Mouse (Mus musculus) embryonic facial prominence, embryonic 13.5 days (tissue): ENCODE measurements at regions not wholly inside any gene's neighbourhood (a gene's known extent, or its start where the extent isn't known, plus 50 kb on each side); places are given as distances from the start of the nearest gene placed in this dataset.

Source experiments
- ATAC-seq: fragments of 200-750 bp; cut with Nextera tagmentation; 2 replicates; pipeline ENCODE4 v1.8.0; 2017; ENCODE audit warnings: low read depth; ENCODE audit not compliant: insufficient number of reproducible peaks, insufficient read depth, low FRiP score, low TSS enrichment
- H3K27ac ChIP-seq: fragments of 300-500 bp; sonication (generic); 2 replicates; pipeline ENCODE4 v1.5.1; 2015; ENCODE audit warnings: moderate library complexity, mild to moderate bottlenecking, inconsistent platforms
- H3K27me3 ChIP-seq: fragments of 300-500 bp; sonication (generic); 2 replicates; pipeline ENCODE4 v1.6.1; 2015; ENCODE audit warnings: mild to moderate bottlenecking, inconsistent platforms
- H3K36me3 ChIP-seq: fragments of 300-500 bp; sonication (generic); 2 replicates; pipeline ENCODE4 v1.6.1; 2015; ENCODE audit warnings: mild to moderate bottlenecking, inconsistent platforms
- H3K4me1 ChIP-seq: fragments of 300-500 bp; sonication (generic); 2 replicates; pipeline ENCODE4 v1.6.1; 2015; ENCODE audit warnings: inconsistent platforms
- H3K4me2 ChIP-seq: fragments of 300-500 bp; sonication (generic); 2 replicates; pipeline ENCODE4 v1.6.1; 2015; ENCODE audit warnings: moderate library complexity, mild to moderate bottlenecking, inconsistent platforms
- H3K4me3 ChIP-seq: fragments of 300-500 bp; sonication (generic); 2 replicates; pipeline ENCODE4 v1.5.1; 2015; ENCODE audit warnings: mild to moderate bottlenecking, inconsistent platforms
- H3K9ac ChIP-seq: fragments of 300-500 bp; sonication (generic); 2 replicates; pipeline ENCODE4 v1.6.1; 2015; ENCODE audit warnings: mild to moderate bottlenecking, inconsistent platforms
- H3K9me3 ChIP-seq: fragments of 300-500 bp; sonication (generic); 2 replicates; pipeline ENCODE4 v1.6.1; 2016; ENCODE audit warnings: inconsistent platforms
- WGBS: fragments of 180-500 bp; shearing (Covaris S2); methylation state at CpG from one replicate; pipeline ENCODE4 v1.1.7; 2015; ENCODE audit warnings: mixed read lengths; 5-methylcytosine and 5-hydroxymethylcytosine counted together

- H3K4me3 ChIP-seq = peak overlapping the region; percentile 36
- 2% methylated on average over 21 of the region's 22 CpGs for WGBS
- peaks cover 11% of the 10 kb centered on the region for H3K4me1 ChIP-seq
- H3K9ac ChIP-seq = peak overlapping the region; percentile 59
- no peaks in the 10 kb centered on the region for H3K9me3 ChIP-seq
- H3K36me3 ChIP-seq = no peaks in the 10 kb centered on the region
- no peak overlapping the region for H3K27ac ChIP-seq
- peaks cover 17% of the 10 kb centered on the region; the same call in 1 of the 2 replicates for H3K27me3 ChIP-seq
- ATAC-seq = no peak
- peak overlapping the region; percentile 61 for H3K4me2 ChIP-seq
These were observed 74.6 kb upstream of the Vrk1 start for GRCm38 (mm10) chr12:105935441-105935880.

GRCm38 (mm10) chr12:105936812-105937530 lies 73.1 kb upstream of the Vrk1 start:
- ATAC-seq = no peak
- 83% methylated on average over 18 of the region's 18 CpGs for WGBS
- Histone ChIP-seq H3K27ac (no peak overlapping the region), H3K36me3 (no peaks in the 10 kb centered on the region), H3K4me1 (peaks cover 11% of the 10 kb centered on the region), H3K4me3 (no peak overlapping the region), H3K27me3 (peaks cover 17% of the 10 kb centered on the region; the same call in 1 of the 2 replicates), H3K4me2 (no peak overlapping the region), H3K9me3 (no peaks in the 10 kb centered on the region), H3K9ac (no peak overlapping the region)

- no peaks in the 10 kb centered on the region for H3K36me3 ChIP-seq
- 71% methylated on average over 20 of the region's 20 CpGs for WGBS
- no peak overlapping the region for H3K4me3 ChIP-seq
- H3K9ac ChIP-seq = 0 out of 2 replicates have a peak overlapping the region, but pooled peaks have one; percentile 36
- H3K27ac ChIP-seq = no peak overlapping the region
- H3K9me3 ChIP-seq = no peaks in the 10 kb centered on the region
- no peaks in the 10 kb centered on the region for H3K27me3 ChIP-seq
- H3K4me2 ChIP-seq = no peak overlapping the region
- ATAC-seq = no peak
- no peaks in the 10 kb centered on the region for H3K4me1 ChIP-seq
These were observed 67.6 kb upstream of the Vrk1 start for GRCm38 (mm10) chr12:105942136-105943076.

GRCm38 (mm10) chr12:105943077-105943433 lies 67.0 kb upstream of the Vrk1 start:
- Histone ChIP-seq H3K36me3 (no peaks in the 10 kb centered on the region), H3K27ac (no peak overlapping the region), H3K27me3 (no peaks in the 10 kb centered on the region), H3K4me3 (no peak overlapping the region), H3K4me2 (no peak overlapping the region), H3K9me3 (no peaks in the 10 kb centered on the region), H3K9ac (no peak overlapping the region), H3K4me1 (no peaks in the 10 kb centered on the region)
- ATAC-seq = no peak
- WGBS = 83% methylated on average over 8 of the region's 8 CpGs

- Histone ChIP-seq H3K27ac (no peak overlapping the region), H3K9me3 (no peaks in the 10 kb centered on the region), H3K9ac (no peak overlapping the region), H3K27me3 (no peaks in the 10 kb centered on the region), H3K4me3 (no peak overlapping the region), H3K4me1 (peaks cover 8% of the 10 kb centered on the region), H3K36me3 (no peaks in the 10 kb centered on the region), H3K4me2 (no peak overlapping the region)
- 57% methylated on average over 5 of the region's 5 CpGs for WGBS
- no peak for ATAC-seq
These were observed 62.7 kb upstream of the Vrk1 start for GRCm38 (mm10) chr12:105947332-105947731.

GRCm38 (mm10) chr12:105948322-105948721 lies 61.7 kb upstream of the Vrk1 start:
- Histone ChIP-seq H3K27ac (no peak overlapping the region), H3K4me3 (no peak overlapping the region)
- WGBS = 74% methylated on average over 2 of the region's 2 CpGs

GRCm38 (mm10) chr12:105955764-105956290 lies 54.2 kb upstream of the Vrk1 start:
- Histone ChIP-seq H3K4me3 (no peak overlapping the region), H3K4me2 (no peak overlapping the region), H3K4me1 (peaks cover 14% of the 10 kb centered on the region), H3K9me3 (no peaks in the 10 kb centered on the region), H3K27ac (no peak overlapping the region), H3K27me3 (peaks cover 15% of the 10 kb centered on the region), H3K9ac (no peak overlapping the region), H3K36me3 (no peaks in the 10 kb centered on the region)
- ATAC-seq = no peak
- 72% methylated on average over 1 of the region's 1 CpGs for WGBS

More at GRCm38 (mm10) chr12:105948322-105948721, 61.7 kb upstream of the Vrk1 start:
- no peaks in the 10 kb centered on the region for H3K9me3 ChIP-seq
- no peaks in the 10 kb centered on the region for H3K36me3 ChIP-seq
- H3K9ac ChIP-seq = no peak overlapping the region
- no peak for ATAC-seq
- no peak overlapping the region for H3K4me2 ChIP-seq
- peaks cover 8% of the 10 kb centered on the region for H3K4me1 ChIP-seq
- H3K27me3 ChIP-seq = no peaks in the 10 kb centered on the region

- ATAC-seq = no peak
- peaks cover 31% of the 10 kb centered on the region for H3K4me1 ChIP-seq
- no peak overlapping the region for H3K4me2 ChIP-seq
- peaks cover 29% of the 10 kb centered on the region for H3K27me3 ChIP-seq
- 60% methylated on average over 7 of the region's 7 CpGs for WGBS
- no peak overlapping the region for H3K4me3 ChIP-seq
- H3K9ac ChIP-seq = no peak overlapping the region
- no peaks in the 10 kb centered on the region for H3K9me3 ChIP-seq
- no peak overlapping the region for H3K27ac ChIP-seq
- no peaks in the 10 kb centered on the region for H3K36me3 ChIP-seq
These were observed 50.3 kb upstream of the Vrk1 start for GRCm38 (mm10) chr12:105959756-105960155.
